Mouse (Mus musculus) liver, postnatal 0 days (tissue): ENCODE results near the gene Elovl6.

Source experiments
- CTCF ChIP-seq: sonication (generic); IDR thresholded peaks from 2 replicates; pipeline ENCODE4 v1.5.1; 2016; ENCODE audit warnings: antibody characterized with exemption, low read depth
- EP300 ChIP-seq: IDR thresholded peaks from 2 replicates; pipeline ENCODE4 v1.6.1; 2016; ENCODE audit warnings: antibody characterized with exemption, low read depth, mild to moderate bottlenecking

DNA sequence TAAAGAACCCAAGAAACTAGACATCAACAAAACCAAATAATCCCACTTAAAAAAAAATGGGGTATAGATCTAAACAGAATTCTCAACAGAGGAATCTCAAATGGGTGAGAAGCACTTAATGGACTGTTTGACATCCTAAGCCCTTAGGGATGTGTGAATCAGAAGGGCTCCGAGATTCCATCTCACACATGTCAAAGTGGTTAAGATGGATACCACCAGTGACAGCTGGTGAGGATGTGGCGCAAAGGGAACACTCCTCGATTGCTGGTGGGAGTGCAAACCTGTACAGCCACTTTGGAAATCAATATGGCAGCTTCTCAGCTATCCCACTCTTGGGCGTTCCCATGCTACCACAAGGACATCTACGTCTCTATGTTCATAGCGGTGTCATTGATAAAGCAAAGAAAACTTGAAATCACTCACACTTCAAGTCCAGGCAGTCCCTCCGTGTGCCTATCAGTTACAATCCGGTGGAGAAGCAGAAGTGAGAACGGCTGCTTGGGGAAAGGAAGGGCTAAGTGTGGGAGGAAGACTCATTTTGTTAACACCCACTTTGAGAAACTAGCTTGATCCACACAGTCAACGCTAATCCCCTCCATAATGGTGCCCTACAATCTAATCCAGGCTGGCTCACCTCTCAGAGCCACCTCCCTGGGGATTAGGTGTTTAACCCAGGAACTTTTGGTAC is 8.6 kb upstream of the Elovl6 start:
- no peak for TF ChIP-seq EP300
- TF ChIP-seq CTCF = no peak
